ENCODE assay signal across 24 mouse cellular contexts in genomic region chr8:90513102-90513501, GRCm38 (mm10).
A peak's percentile ranks its signal among the peaks of the same experiment; 100 is the strongest.
DNase-seq lines count a peak whose midpoint lies in the region; ATAC-seq and TF ChIP-seq lines count a peak whose summit lies in the region.
"Had no signal": no experiment of that assay in that cellular context is flagged by ENCODE, and none has a peak within 500 bp of the region (broad histone marks: within the 10 kb centered on the region; RNA-seq: fewer than 3 reads in every experiment).

No protein-coding gene starts in this region.

- peak; percentile 18; the same call in 1 of the 2 replicates for TF ChIP-seq CTCF in layer of hippocampus, adult 2 months (conservative IDR thresholded peaks at IDR 0.05)
- no peak for TF ChIP-seq CTCF in brain, embryonic 14.5 days (IDR thresholded peaks at IDR 0.05; ENCODE audit: borderline replicate concordance, extremely low read depth, insufficient read depth, insufficient read length)
- TF ChIP-seq CTCF in hindbrain, postnatal 0 days (IDR thresholded peaks at IDR 0.05; ENCODE audit: low read depth), result no peak

- 56% methylated on average over 8 of the region's 8 CpGs for WGBS in forebrain, embryonic 13.5 days
- 66% methylated on average over 8 of the region's 8 CpGs for WGBS in forebrain, embryonic 12.5 days
- WGBS in hindbrain, postnatal 0 days, result 42% methylated on average over 8 of the region's 8 CpGs
- WGBS in heart, embryonic 10.5 days, result 89% methylated on average over 8 of the region's 8 CpGs

- no peak overlapping the region for H3K4me3 ChIP-seq in forebrain, embryonic 13.5 days
- no peak overlapping the region for H3K4me3 ChIP-seq in forebrain, embryonic 12.5 days (replicated peaks)
- H3K4me3 ChIP-seq in layer of hippocampus, adult 2 months, result no peak overlapping the region
- H3K4me3 ChIP-seq in hindbrain, postnatal 0 days (ENCODE audit: low read length), result no peak overlapping the region
- H3K4me3 ChIP-seq in heart, embryonic 10.5 days, result no peak overlapping the region
- H3K4me3 ChIP-seq: intestine, embryonic 15.5 days; limb, embryonic 12.5 days; lung, embryonic 15.5 days; midbrain, embryonic 12.5 days had no signal

- no peak overlapping the region; the same call in 1 of the 2 replicates for H3K27ac ChIP-seq in forebrain, embryonic 13.5 days
- H3K27ac ChIP-seq in forebrain, embryonic 12.5 days, result no peak overlapping the region
- peak overlapping the region; percentile 89 for H3K27ac ChIP-seq in layer of hippocampus, adult 2 months
- no peak overlapping the region; the same call in 1 of the 2 replicates for H3K27ac ChIP-seq in hindbrain, postnatal 0 days
- no peak overlapping the region for H3K27ac ChIP-seq in heart, embryonic 10.5 days
- H3K27ac ChIP-seq: intestine, embryonic 15.5 days; limb, embryonic 12.5 days; liver, embryonic 14.5 days; lung, embryonic 15.5 days; macrophage; midbrain, embryonic 12.5 days had no signal

- no peaks in the 10 kb centered on the region for H3K36me3 ChIP-seq in forebrain, embryonic 13.5 days (ENCODE audit: poor library complexity, severe bottlenecking)
- H3K36me3 ChIP-seq in forebrain, embryonic 12.5 days (replicated peaks), result no peaks in the 10 kb centered on the region
- no peaks in the 10 kb centered on the region for H3K36me3 ChIP-seq in hindbrain, postnatal 0 days (ENCODE audit: insufficient read depth, low read length)
- no peaks in the 10 kb centered on the region for H3K36me3 ChIP-seq in heart, embryonic 10.5 days
- H3K36me3 ChIP-seq: G1E; intestine, embryonic 15.5 days; limb, embryonic 12.5 days; lung, embryonic 15.5 days; midbrain, embryonic 12.5 days had no signal

- no peak overlapping the region for H3K4me2 ChIP-seq in forebrain, embryonic 13.5 days
- no peak overlapping the region for H3K4me2 ChIP-seq in forebrain, embryonic 12.5 days
- peak overlapping the region; percentile 17; the same call in 1 of the 2 replicates for H3K4me2 ChIP-seq in hindbrain, postnatal 0 days (ENCODE audit: low read depth, low read length)
- H3K4me2 ChIP-seq: intestine, embryonic 15.5 days; limb, embryonic 12.5 days; lung, embryonic 15.5 days; midbrain, embryonic 12.5 days had no signal

- peak; percentile 50 for DNase-seq in layer of hippocampus, adult 2 months (ENCODE audit: low spot score in 2 of 2)
- no peak for DNase-seq in layer of hippocampus, postnatal 10 days (ENCODE audit: low spot score in 2 of 2)
- DNase-seq in brain, embryonic 14.5 days (ENCODE audit: low read depth), result peak; percentile 80
- DNase-seq in hindbrain, postnatal 0 days (ENCODE audit: low spot score), result peak; percentile 68
- DNase-seq in heart, embryonic 10.5 days (ENCODE audit: low spot score), result no peak
- no peak for DNase-seq in thymus, postnatal 25 days
- DNase-seq: adrenal gland, postnatal 10 days; cerebellum, adult 18-20 months; gastrocnemius, postnatal 10 days; heart, adult 18-20 months; heart, postnatal 36 days; kidney, postnatal 4 days; right cerebral cortex, adult 18-20 months; thymus, postnatal 14 days had no signal

- no peaks in the 10 kb centered on the region for H3K9me3 ChIP-seq in forebrain, embryonic 13.5 days (replicated peaks)
- H3K9me3 ChIP-seq in forebrain, embryonic 12.5 days, result no peaks in the 10 kb centered on the region
- no peaks in the 10 kb centered on the region for H3K9me3 ChIP-seq in hindbrain, postnatal 0 days (ENCODE audit: low read length)
- H3K9me3 ChIP-seq in heart, embryonic 10.5 days, result no peaks in the 10 kb centered on the region
- H3K9me3 ChIP-seq: intestine, embryonic 15.5 days; limb, embryonic 12.5 days; lung, embryonic 15.5 days; midbrain, embryonic 12.5 days had no signal

- 0 out of 2 replicates have a peak, but pooled peaks have one; percentile 41 for ATAC-seq in forebrain, embryonic 13.5 days
- no peak for ATAC-seq in forebrain, embryonic 12.5 days (ENCODE audit: low FRiP score)
- 0 out of 2 replicates have a peak, but pooled peaks have one; percentile 56 for ATAC-seq in hindbrain, postnatal 0 days
- ATAC-seq: activated CD4-positive, CD25-positive, alpha-beta regulatory T cell, adult 4 months; intestine, embryonic 15.5 days had no signal

- no peak overlapping the region for H3K9ac ChIP-seq in forebrain, embryonic 13.5 days
- H3K9ac ChIP-seq in forebrain, embryonic 12.5 days, result no peak overlapping the region
- H3K9ac ChIP-seq in hindbrain, postnatal 0 days (replicated peaks; ENCODE audit: low read length), result no peak overlapping the region
- H3K9ac ChIP-seq: intestine, embryonic 15.5 days; limb, embryonic 12.5 days; liver, embryonic 14.5 days; lung, embryonic 15.5 days; midbrain, embryonic 12.5 days had no signal

- H3K4me1 ChIP-seq in forebrain, embryonic 13.5 days, result peaks cover 11% of the 10 kb centered on the region
- H3K4me1 ChIP-seq in forebrain, embryonic 12.5 days, result peaks cover 8% of the 10 kb centered on the region
- no peaks in the 10 kb centered on the region for H3K4me1 ChIP-seq in hindbrain, postnatal 0 days (ENCODE audit: insufficient read depth, low read length)
- H3K4me1 ChIP-seq in heart, embryonic 10.5 days, result no peaks in the 10 kb centered on the region
- H3K4me1 ChIP-seq: intestine, embryonic 15.5 days; lung, embryonic 15.5 days had no signal

- no peak for TF ChIP-seq POLR2A in brain, embryonic 14.5 days (IDR thresholded peaks at IDR 0.05; ENCODE audit: borderline replicate concordance, extremely low read depth, insufficient read depth, insufficient read length, poor library complexity, severe bottlenecking)

- H3K27me3 ChIP-seq in forebrain, embryonic 13.5 days, result no peaks in the 10 kb centered on the region
- no peaks in the 10 kb centered on the region for H3K27me3 ChIP-seq in forebrain, embryonic 12.5 days
- H3K27me3 ChIP-seq in hindbrain, postnatal 0 days (ENCODE audit: insufficient read depth, low read length), result no peaks in the 10 kb centered on the region
- H3K27me3 ChIP-seq in heart, embryonic 10.5 days (ENCODE audit: insufficient read depth, poor library complexity, severe bottlenecking), result no peaks in the 10 kb centered on the region
- H3K27me3 ChIP-seq: intestine, embryonic 15.5 days; limb, embryonic 12.5 days; lung, embryonic 15.5 days; midbrain, embryonic 12.5 days had no signal

Comparison
In these comparisons a context has a peak if more than half of its experiments do, and no peak if none do; other contexts are left out.
1. DNase-seq: peak in layer of hippocampus, adult 2 months (2 of 2), brain, embryonic 14.5 days (single experiment) and hindbrain, postnatal 0 days (single experiment); none in layer of hippocampus, postnatal 10 days (0 of 2), heart, embryonic 10.5 days (single experiment) and thymus, postnatal 25 days (single experiment).